Mouse (Mus musculus) heart, embryonic 12.5 days (tissue): ENCODE results near the gene Clasrp. TPM values are rescaled to one million over a fixed set of nuclear protein-coding genes. Genes with fewer than 3 reads are reported as not detected.
"Not testable (repeated sequence)": the region's sequence is repeated elsewhere in the genome, so short reads cannot be mapped to it uniquely, and the experiment has no call there.

Experiments used
- ATAC-seq: fragments of 200-750 bp; cut with Nextera tagmentation; 2 replicates; pipeline ENCODE4 v1.8.0; 2017; ENCODE audit warnings: moderate TSS enrichment, moderate library complexity; ENCODE audit not compliant: insufficient number of reproducible peaks, low FRiP score
- H3K27ac ChIP-seq: fragments of 300-500 bp; sonication (generic); 2 replicates; pipeline ENCODE4 v1.5.1; 2016; ENCODE audit warnings: mild to moderate bottlenecking, moderate library complexity; ENCODE audit not compliant: poor library complexity, severe bottlenecking
- H3K27me3 ChIP-seq: fragments of 300-500 bp; sonication (generic); replicated peaks from 2 replicates; pipeline ENCODE4 v1.6.1; 2016; ENCODE audit warnings: mild to moderate bottlenecking, moderate library complexity
- H3K36me3 ChIP-seq: fragments of 300-500 bp; sonication (generic); 2 replicates; pipeline ENCODE4 v1.6.1; 2016; ENCODE audit warnings: mild to moderate bottlenecking, moderate library complexity
- H3K4me1 ChIP-seq: fragments of 300-500 bp; sonication (generic); replicated peaks from 2 replicates; pipeline ENCODE4 v1.6.1; 2016; ENCODE audit warnings: mild to moderate bottlenecking
- H3K4me2 ChIP-seq: fragments of 300-500 bp; sonication (generic); 2 replicates; pipeline ENCODE4 v1.6.1; 2016; ENCODE audit warnings: mild to moderate bottlenecking, moderate library complexity
- H3K4me3 ChIP-seq: fragments of 300-500 bp; sonication (generic); 2 replicates; pipeline ENCODE4 v1.5.1; 2016; ENCODE audit warnings: mild to moderate bottlenecking
- H3K9ac ChIP-seq: fragments of 300-500 bp; sonication (generic); 2 replicates; pipeline ENCODE4 v1.6.1; 2016; ENCODE audit warnings: mild to moderate bottlenecking, moderate library complexity
- H3K9me3 ChIP-seq: fragments of 300-500 bp; sonication (generic); replicated peaks from 2 replicates; pipeline ENCODE4 v1.6.1; 2016; ENCODE audit warnings: mild to moderate bottlenecking, moderate library complexity
- WGBS: fragments of 180-500 bp; shearing (Covaris S2); methylation state at CpG from one replicate; pipeline ENCODE4 v1.1.7; 2016; 5-methylcytosine and 5-hydroxymethylcytosine counted together
- polyA plus RNA-seq: library from polyadenylated mRNA; unstranded; fragments of >200 nt; fragmentation: Nextera tagmentation; extraction: Ambion mirVana; gene quantifications from 2 replicates; pipeline ENCODE4 v1.2.1, GENCODE M21; 2016

The Clasrp gene
- polyA plus RNA-seq, 1 experiment from 2014 or later = 37.1 TPM

GRCm38 (mm10) chr7:19607291-19607690, 3.0 kb upstream of the Clasrp start:
- WGBS = 79% methylated on average over 5 of the region's 5 CpGs
- ATAC-seq = no peak

GRCm38 (mm10) chr7:19604606-19605214, 424 bp upstream of the Clasrp start:
- Histone ChIP-seq H3K36me3 (peaks cover 31% of the 10 kb centered on the region), H3K4me3 (peak overlapping the region; percentile 94), H3K4me2 (peak overlapping the region; percentile 89), H3K4me1 (peaks cover 33% of the 10 kb centered on the region)
- H3K27ac ChIP-seq, H3K9ac ChIP-seq, H3K27me3 ChIP-seq, H3K9me3 ChIP-seq, ATAC-seq: not testable (repeated sequence)
- 58% methylated on average over 10 of the region's 10 CpGs for WGBS

More at GRCm38 (mm10) chr7:19607291-19607690, 3.0 kb upstream of the Clasrp start:
- Histone ChIP-seq H3K4me1 (peaks cover 15% of the 10 kb centered on the region), H3K27ac (no peak overlapping the region), H3K9ac (no peak overlapping the region), H3K36me3 (peaks cover 10% of the 10 kb centered on the region), H3K4me2 (no peak overlapping the region), H3K27me3 (no peaks in the 10 kb centered on the region), H3K9me3 (no peaks in the 10 kb centered on the region), H3K4me3 (no peak overlapping the region)

- Histone ChIP-seq H3K9me3 (no peaks in the 10 kb centered on the region), H3K27ac (no peak overlapping the region), H3K9ac (peak overlapping the region; percentile 96), H3K36me3 (peaks cover 47% of the 10 kb centered on the region), H3K4me2 (peak overlapping the region; percentile 89), H3K4me1 (peaks cover 33% of the 10 kb centered on the region), H3K4me3 (peak overlapping the region; percentile 94), H3K27me3 (no peaks in the 10 kb centered on the region)
- WGBS = 71% methylated on average over 12 of the region's 12 CpGs
- no peak for ATAC-seq
These were observed 1.2 kb downstream of the Clasrp start for GRCm38 (mm10) chr7:19603055-19603454.

GRCm38 (mm10) chr7:19600562-19600961, 3.7 kb downstream of the Clasrp start:
- Histone ChIP-seq H3K27me3 (no peaks in the 10 kb centered on the region), H3K4me2 (no peak overlapping the region), H3K9ac (no peak overlapping the region), H3K4me3 (no peak overlapping the region), H3K27ac (no peak overlapping the region), H3K36me3 (peaks cover 65% of the 10 kb centered on the region), H3K4me1 (peaks cover 33% of the 10 kb centered on the region), H3K9me3 (no peaks in the 10 kb centered on the region)
- ATAC-seq = no peak
- 72% methylated on average over 5 of the region's 5 CpGs for WGBS

- WGBS = 78% methylated on average over 10 of the region's 10 CpGs
These were observed 11.1 kb downstream of the Clasrp start for GRCm38 (mm10) chr7:19593061-19593730.

GRCm38 (mm10) chr7:19589917-19590316, 14.4 kb downstream of the Clasrp start:
- H3K4me3 ChIP-seq = no peak overlapping the region
- no peaks in the 10 kb centered on the region for H3K9me3 ChIP-seq
- H3K9ac ChIP-seq = peak overlapping the region; percentile 15; the same call in 1 of the 2 replicates
- no peak for ATAC-seq
- H3K4me2 ChIP-seq = no peak overlapping the region
- H3K27me3 ChIP-seq = no peaks in the 10 kb centered on the region
- peaks cover 98% of the 10 kb centered on the region for H3K36me3 ChIP-seq
- H3K4me1 ChIP-seq = peaks cover 15% of the 10 kb centered on the region
- 67% methylated on average over 3 of the region's 3 CpGs for WGBS
- no peak overlapping the region for H3K27ac ChIP-seq

More at GRCm38 (mm10) chr7:19593061-19593730, 11.1 kb downstream of the Clasrp start:
- no peaks in the 10 kb centered on the region for H3K4me1 ChIP-seq
- no peaks in the 10 kb centered on the region for H3K27me3 ChIP-seq
- no peak overlapping the region for H3K9ac ChIP-seq
- no peak for ATAC-seq
- H3K4me3 ChIP-seq = no peak overlapping the region
- H3K4me2 ChIP-seq = no peak overlapping the region
- H3K9me3 ChIP-seq = no peaks in the 10 kb centered on the region
- no peak overlapping the region for H3K27ac ChIP-seq
- peaks cover 92% of the 10 kb centered on the region for H3K36me3 ChIP-seq

GRCm38 (mm10) chr7:19589207-19589606, 15.1 kb downstream of the Clasrp start:
- no peak overlapping the region for H3K9ac ChIP-seq
- no peaks in the 10 kb centered on the region for H3K27me3 ChIP-seq
- H3K9me3 ChIP-seq = no peaks in the 10 kb centered on the region
- no peak for ATAC-seq
- no peak overlapping the region for H3K4me2 ChIP-seq
- H3K4me1 ChIP-seq = peaks cover 15% of the 10 kb centered on the region
- 58% methylated on average over 3 of the region's 3 CpGs for WGBS
- H3K36me3 ChIP-seq = peaks cover 99% of the 10 kb centered on the region
- H3K4me3 ChIP-seq = no peak overlapping the region
- H3K27ac ChIP-seq = no peak overlapping the region

- peaks cover 15% of the 10 kb centered on the region for H3K4me1 ChIP-seq
- 76% methylated on average over 46 of the region's 46 CpGs for WGBS
- H3K36me3 ChIP-seq = peaks cover 99% of the 10 kb centered on the region
- no peak for ATAC-seq
- H3K9ac ChIP-seq = peak overlapping the region; percentile 20; the same call in 1 of the 2 replicates
- H3K27me3 ChIP-seq = no peaks in the 10 kb centered on the region
- H3K4me3 ChIP-seq = no peak overlapping the region
- H3K27ac ChIP-seq = no peak overlapping the region
- no peaks in the 10 kb centered on the region for H3K9me3 ChIP-seq
- peak overlapping the region; percentile 22; the same call in 1 of the 2 replicates for H3K4me2 ChIP-seq
These were observed 18.0 kb downstream of the Clasrp start for GRCm38 (mm10) chr7:19586269-19586668.

GRCm38 (mm10) chr7:19580634-19581033, 23.7 kb downstream of the Clasrp start:
- peaks cover 20% of the 10 kb centered on the region for H3K4me1 ChIP-seq
- no peak overlapping the region for H3K4me2 ChIP-seq
- no peak overlapping the region for H3K9ac ChIP-seq
- H3K27ac ChIP-seq = no peak overlapping the region
- H3K27me3 ChIP-seq = peaks cover 41% of the 10 kb centered on the region
- 84% methylated on average over 8 of the region's 8 CpGs for WGBS
- H3K4me3 ChIP-seq = no peak overlapping the region
- no peaks in the 10 kb centered on the region for H3K9me3 ChIP-seq
- H3K36me3 ChIP-seq = peaks cover 62% of the 10 kb centered on the region
- ATAC-seq = no peak

- Histone ChIP-seq H3K9ac (no peak overlapping the region), H3K27ac (no peak overlapping the region), H3K9me3 (no peaks in the 10 kb centered on the region), H3K4me2 (no peak overlapping the region), H3K27me3 (peaks cover 49% of the 10 kb centered on the region), H3K36me3 (peaks cover 53% of the 10 kb centered on the region), H3K4me3 (no peak overlapping the region), H3K4me1 (peaks cover 13% of the 10 kb centered on the region)
- ATAC-seq = no peak
- WGBS = 85% methylated on average over 10 of the region's 10 CpGs
These were observed 24.5 kb downstream of the Clasrp start for GRCm38 (mm10) chr7:19579751-19580150.

- 51% methylated on average over 4 of the region's 4 CpGs for WGBS
- Histone ChIP-seq H3K4me3 (no peak overlapping the region), H3K4me1 (peaks cover 17% of the 10 kb centered on the region), H3K36me3 (peaks cover 40% of the 10 kb centered on the region), H3K27me3 (peaks cover 50% of the 10 kb centered on the region), H3K4me2 (no peak overlapping the region), H3K9ac (no peak overlapping the region), H3K9me3 (no peaks in the 10 kb centered on the region), H3K27ac (no peak overlapping the region)
- no peak for ATAC-seq
These were observed 25.9 kb downstream of the Clasrp start for GRCm38 (mm10) chr7:19578436-19578835.
